Mouse (Mus musculus) liver, embryonic 12.5 days (tissue): ENCODE results near the gene 2310079G19Rik. TPM values are rescaled to one million over a fixed set of nuclear protein-coding genes. Genes with fewer than 3 reads are reported as not detected.

ENCODE experiments used
- ATAC-seq: fragments of 200-750 bp; cut with Nextera tagmentation; 2 replicates; pipeline ENCODE4 v1.8.0; 2017; ENCODE audit warnings: moderate number of reproducible peaks, mild to moderate bottlenecking, moderate library complexity
- H3K27ac ChIP-seq: fragments of 300-500 bp; sonication (generic); 2 replicates; pipeline ENCODE4 v1.5.1; 2016; ENCODE audit warnings: mild to moderate bottlenecking
- H3K27me3 ChIP-seq: fragments of 300-500 bp; sonication (generic); replicated peaks from 2 replicates; pipeline ENCODE4 v1.6.1; 2016; ENCODE audit warnings: mild to moderate bottlenecking, moderate library complexity
- H3K36me3 ChIP-seq: fragments of 300-500 bp; sonication (generic); 2 replicates; pipeline ENCODE4 v1.6.1; 2016; ENCODE audit warnings: mild to moderate bottlenecking, moderate library complexity
- H3K4me1 ChIP-seq: fragments of 300-500 bp; sonication (generic); 2 replicates; pipeline ENCODE4 v1.6.1; 2016
- H3K4me2 ChIP-seq: fragments of 300-500 bp; sonication (generic); 2 replicates; pipeline ENCODE4 v1.6.1; 2016; ENCODE audit warnings: mild to moderate bottlenecking, moderate library complexity
- H3K4me3 ChIP-seq: fragments of 300-500 bp; sonication (generic); 2 replicates; pipeline ENCODE4 v1.5.1; 2016; ENCODE audit warnings: mild to moderate bottlenecking, moderate library complexity
- H3K9ac ChIP-seq: fragments of 300-500 bp; sonication (generic); 2 replicates; pipeline ENCODE4 v1.6.1; 2016; ENCODE audit warnings: mild to moderate bottlenecking, moderate library complexity
- H3K9me3 ChIP-seq: fragments of 300-500 bp; sonication (generic); replicated peaks from 2 replicates; pipeline ENCODE4 v1.6.1; 2016; ENCODE audit warnings: mild to moderate bottlenecking, moderate library complexity
- WGBS: fragments of 180-500 bp; shearing (Covaris S2); methylation state at CpG from one replicate; pipeline ENCODE4 v1.1.7; 2016; ENCODE audit not compliant: insufficient replicate concordance; 5-methylcytosine and 5-hydroxymethylcytosine counted together
- polyA plus RNA-seq: library from polyadenylated mRNA; unstranded; fragments of >200 nt; fragmentation: Nextera tagmentation; extraction: Ambion mirVana; gene quantifications from 2 replicates; pipeline ENCODE4 v1.2.1, GENCODE M21; 2016

Gene 2310079G19Rik
- polyA plus RNA-seq, 1 experiment from 2014 or later, result not detected

- H3K9me3 ChIP-seq, result no peaks in the 10 kb centered on the region
- no peak overlapping the region for H3K4me3 ChIP-seq
- H3K4me1 ChIP-seq, result no peaks in the 10 kb centered on the region
- no peaks in the 10 kb centered on the region for H3K36me3 ChIP-seq
- WGBS, result 75% methylated on average over 6 of the region's 6 CpGs
- no peak overlapping the region for H3K27ac ChIP-seq
- no peak for ATAC-seq
- no peak overlapping the region for H3K9ac ChIP-seq
- H3K4me2 ChIP-seq, result no peak overlapping the region
- no peaks in the 10 kb centered on the region for H3K27me3 ChIP-seq
These were observed 22.9 kb downstream of the 2310079G19Rik start for GRCm38 (mm10) chr16:88604570-88604969.

GRCm38 (mm10) chr16:88602464-88602863, 25.0 kb downstream of the 2310079G19Rik start:
- Histone ChIP-seq H3K4me3 (no peak overlapping the region), H3K4me2 (no peak overlapping the region), H3K36me3 (no peaks in the 10 kb centered on the region), H3K4me1 (no peaks in the 10 kb centered on the region), H3K27ac (no peak overlapping the region), H3K27me3 (no peaks in the 10 kb centered on the region), H3K9me3 (no peaks in the 10 kb centered on the region), H3K9ac (no peak overlapping the region)
- ATAC-seq, result no peak
- WGBS, result 63% methylated on average over 1 of the region's 1 CpGs

- no peaks in the 10 kb centered on the region for H3K27me3 ChIP-seq
- no peak overlapping the region for H3K9ac ChIP-seq
- no peaks in the 10 kb centered on the region for H3K9me3 ChIP-seq
- H3K4me2 ChIP-seq, result no peak overlapping the region
- 65% methylated on average over 8 of the region's 8 CpGs for WGBS
- H3K27ac ChIP-seq, result no peak overlapping the region
- no peaks in the 10 kb centered on the region for H3K36me3 ChIP-seq
- H3K4me1 ChIP-seq, result no peaks in the 10 kb centered on the region
- no peak for ATAC-seq
- no peak overlapping the region for H3K4me3 ChIP-seq
These were observed 27.2 kb downstream of the 2310079G19Rik start for GRCm38 (mm10) chr16:88600303-88600702.

GRCm38 (mm10) chr16:88599504-88600237, 27.8 kb downstream of the 2310079G19Rik start:
- no peaks in the 10 kb centered on the region for H3K27me3 ChIP-seq
- H3K4me2 ChIP-seq, result no peak overlapping the region
- no peak overlapping the region for H3K9ac ChIP-seq
- 49% methylated on average over 16 of the region's 16 CpGs for WGBS
- no peak for ATAC-seq
- no peaks in the 10 kb centered on the region for H3K9me3 ChIP-seq
- no peak overlapping the region for H3K27ac ChIP-seq
- H3K4me3 ChIP-seq, result no peak overlapping the region
- no peaks in the 10 kb centered on the region for H3K36me3 ChIP-seq
- no peaks in the 10 kb centered on the region for H3K4me1 ChIP-seq

GRCm38 (mm10) chr16:88592758-88593157, 34.7 kb downstream of the 2310079G19Rik start:
- H3K9ac ChIP-seq, result no peak overlapping the region
- no peak for ATAC-seq
- no peaks in the 10 kb centered on the region for H3K9me3 ChIP-seq
- H3K27me3 ChIP-seq, result no peaks in the 10 kb centered on the region
- H3K27ac ChIP-seq, result no peak overlapping the region
- no peaks in the 10 kb centered on the region for H3K36me3 ChIP-seq
- no peaks in the 10 kb centered on the region for H3K4me1 ChIP-seq
- no peak overlapping the region for H3K4me2 ChIP-seq
- H3K4me3 ChIP-seq, result no peak overlapping the region

- H3K27ac ChIP-seq, result no peak overlapping the region
- 72% methylated on average over 9 of the region's 9 CpGs for WGBS
- H3K9ac ChIP-seq, result no peak overlapping the region
- H3K4me1 ChIP-seq, result no peaks in the 10 kb centered on the region
- no peaks in the 10 kb centered on the region for H3K27me3 ChIP-seq
- H3K9me3 ChIP-seq, result no peaks in the 10 kb centered on the region
- H3K36me3 ChIP-seq, result no peaks in the 10 kb centered on the region
- ATAC-seq, result no peak
- no peak overlapping the region for H3K4me3 ChIP-seq
- H3K4me2 ChIP-seq, result no peak overlapping the region
These were observed 44.1 kb downstream of the 2310079G19Rik start for GRCm38 (mm10) chr16:88583338-88583737.

Other genes starting within 250 kb of the 2310079G19Rik start
- gene Cldn17, start 120.7 kb downstream of the 2310079G19Rik start, polyA plus RNA-seq, result not detected in 2 replicates
- gene Cldn8, start 64.5 kb downstream of the 2310079G19Rik start, polyA plus RNA-seq, result not detected in 2 replicates
- not detected in 2 replicates for gene Krtap24-1, start 15.4 kb downstream of the 2310079G19Rik start, polyA plus RNA-seq
- gene Krtap26-1, start 20.1 kb upstream of the 2310079G19Rik start, polyA plus RNA-seq, result not detected in 2 replicates
- not detected in 2 replicates for gene Krtap27-1, start 44.0 kb upstream of the 2310079G19Rik start, polyA plus RNA-seq
- not detected in 2 replicates for gene 2310061N02Rik, start 80.3 kb upstream of the 2310079G19Rik start, polyA plus RNA-seq
- not detected in 2 replicates for gene Krtap13-1, start 101.2 kb upstream of the 2310079G19Rik start, polyA plus RNA-seq
- not detected in 2 replicates for gene Krtap13, start 124.0 kb upstream of the 2310079G19Rik start, polyA plus RNA-seq
- gene 2310034C09Rik, start 131.2 kb upstream of the 2310079G19Rik start, polyA plus RNA-seq, result not detected in 2 replicates
- not detected in 2 replicates for gene 2310057N15Rik, start 146.5 kb upstream of the 2310079G19Rik start, polyA plus RNA-seq
- gene Gm5965, start 150.2 kb upstream of the 2310079G19Rik start, polyA plus RNA-seq, result not detected in 2 replicates
- not detected in 2 replicates for gene Gm20741, start 184.6 kb upstream of the 2310079G19Rik start, polyA plus RNA-seq
- gene Krtap15, start 192.5 kb upstream of the 2310079G19Rik start, polyA plus RNA-seq, result not detected in 2 replicates
- not detected in 2 replicates for gene Krtap14, start 198.5 kb upstream of the 2310079G19Rik start, polyA plus RNA-seq
- not detected in 2 replicates for gene Krtap19-1, start 241.7 kb upstream of the 2310079G19Rik start, polyA plus RNA-seq
- not detected in 2 replicates for gene Krtap19-2, start 246.6 kb upstream of the 2310079G19Rik start, polyA plus RNA-seq